Mouse (Mus musculus) ES-Bruce4 (cell line): ENCODE measurements at regions not wholly inside any gene's neighbourhood (a gene's known extent, or its start where the extent isn't known, plus 50 kb on each side); places are given as distances from the start of the nearest gene placed in this dataset.

Experiments used
- H3K27ac ChIP-seq: 2 replicates; pipeline ENCODE4 v1.5.1; 2012; ENCODE audit warnings: low read length, inconsistent platforms; ENCODE audit not compliant: insufficient read depth
- H3K27me3 ChIP-seq: 2 replicates; pipeline ENCODE4 v1.6.1; 2012; ENCODE audit warnings: mild to moderate bottlenecking, low read length, inconsistent platforms; ENCODE audit not compliant: control insufficient read depth, poor library complexity, insufficient read depth, severe bottlenecking
- H3K36me3 ChIP-seq: 2 replicates; pipeline ENCODE4 v1.6.1; 2012; ENCODE audit warnings: inconsistent platforms, mild to moderate bottlenecking, low read length, moderate library complexity; ENCODE audit not compliant: control insufficient read depth, poor library complexity, insufficient read depth, severe bottlenecking
- H3K4me1 ChIP-seq: one replicate; pipeline ENCODE4 v1.8.1; 2011; ENCODE audit warnings: low read length; ENCODE audit not compliant: control insufficient read depth, insufficient read depth
- H3K4me3 ChIP-seq: 2 replicates; pipeline ENCODE4 v1.5.1; 2011; ENCODE audit warnings: low read depth, mild to moderate bottlenecking, low read length
- H3K9ac ChIP-seq: 2 replicates; pipeline ENCODE4 v1.6.1; 2012; ENCODE audit warnings: low read depth, mild to moderate bottlenecking, inconsistent platforms; ENCODE audit not compliant: poor library complexity, severe bottlenecking
- H3K9me3 ChIP-seq: replicated peaks from 2 replicates; pipeline ENCODE4 v1.6.1; 2012; ENCODE audit warnings: mild to moderate bottlenecking, low read length, inconsistent platforms; ENCODE audit not compliant: control insufficient read depth, poor library complexity, insufficient read depth, severe bottlenecking
- CTCF ChIP-seq: IDR thresholded peaks from one replicate; pipeline ENCODE4 v1.8.1; 2011; ENCODE audit warnings: low read depth, low read length
- EP300 ChIP-seq: IDR thresholded peaks from 2 replicates; pipeline ENCODE4 v1.6.1; 2011; ENCODE audit warnings: low read depth, low read length; ENCODE audit not compliant: insufficient read depth
- POLR2A ChIP-seq: IDR thresholded peaks from one replicate; pipeline ENCODE4 v1.8.1; 2011; ENCODE audit warnings: low read length; ENCODE audit not compliant: insufficient read depth

DNA sequence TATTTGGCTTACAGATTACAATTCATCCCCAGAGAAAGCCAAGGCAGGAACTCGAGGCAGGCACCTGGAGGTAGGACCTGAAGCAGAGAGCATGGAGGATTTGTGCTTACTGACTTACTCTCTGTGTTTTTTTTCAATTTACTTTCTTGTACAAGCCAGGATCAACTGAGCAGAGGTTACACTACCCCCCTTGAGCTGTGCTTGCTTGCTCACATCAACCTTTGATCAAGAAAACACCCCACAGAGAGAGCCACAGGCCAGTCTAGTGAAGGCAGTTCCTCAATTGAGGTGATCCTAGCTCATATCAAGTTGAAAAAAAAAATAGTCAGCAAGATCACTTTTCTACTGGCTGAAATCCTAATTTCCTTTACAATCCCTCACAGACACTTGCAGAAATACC, 170.6 kb downstream of the Rnd3 start:
- Histone ChIP-seq H3K27me3 (peaks cover 3% of the 10 kb centered on the region), H3K27ac (no peak overlapping the region), H3K9me3 (no peaks in the 10 kb centered on the region), H3K4me1 (no peaks in the 10 kb centered on the region), H3K4me3 (no peak overlapping the region), H3K9ac (no peak overlapping the region), H3K36me3 (no peaks in the 10 kb centered on the region)
- no peak for TF ChIP-seq EP300

DNA sequence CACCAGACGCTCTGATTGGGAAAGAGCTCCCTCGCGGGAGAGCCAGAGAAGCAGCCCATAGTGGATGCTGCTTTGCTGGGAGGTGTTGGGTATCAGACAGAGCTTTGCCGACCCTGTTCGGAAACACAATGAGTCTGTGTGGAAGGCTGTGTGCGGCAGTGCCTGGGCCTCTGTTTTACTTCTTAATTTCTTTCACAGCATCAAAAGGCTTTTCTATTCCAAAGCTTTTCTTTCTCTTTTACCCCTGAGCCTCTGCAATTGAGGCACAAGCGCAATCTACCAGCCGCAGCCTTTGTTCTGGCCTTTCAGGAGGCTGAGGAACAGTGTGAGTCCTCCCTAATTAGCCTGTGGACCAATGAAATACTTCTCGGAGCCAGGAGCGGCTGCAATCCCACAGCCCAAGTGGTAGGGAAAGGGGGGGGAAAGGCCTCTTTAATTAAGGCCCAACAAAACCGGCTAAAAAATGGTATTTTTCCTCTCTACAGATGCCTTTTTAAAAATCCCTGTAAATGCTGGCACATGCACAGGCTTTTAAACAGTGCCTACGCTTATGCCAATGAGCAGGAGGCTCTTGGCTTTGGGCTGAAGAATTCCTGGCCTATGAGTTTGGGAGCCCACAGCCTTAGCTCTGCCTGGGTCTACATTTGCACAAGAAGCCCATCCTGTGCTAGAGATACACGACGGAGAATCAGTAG, 177.6 kb downstream of the Rnd3 start:
- Histone ChIP-seq H3K27me3 (no peaks in the 10 kb centered on the region), H3K9ac (no peak overlapping the region), H3K27ac (no peak overlapping the region), H3K4me1 (no peaks in the 10 kb centered on the region), H3K4me3 (no peak overlapping the region), H3K36me3 (no peaks in the 10 kb centered on the region), H3K9me3 (peaks cover 10% of the 10 kb centered on the region)
- TF ChIP-seq CTCF (no peak), POLR2A (no peak), EP300 (no peak)

DNA sequence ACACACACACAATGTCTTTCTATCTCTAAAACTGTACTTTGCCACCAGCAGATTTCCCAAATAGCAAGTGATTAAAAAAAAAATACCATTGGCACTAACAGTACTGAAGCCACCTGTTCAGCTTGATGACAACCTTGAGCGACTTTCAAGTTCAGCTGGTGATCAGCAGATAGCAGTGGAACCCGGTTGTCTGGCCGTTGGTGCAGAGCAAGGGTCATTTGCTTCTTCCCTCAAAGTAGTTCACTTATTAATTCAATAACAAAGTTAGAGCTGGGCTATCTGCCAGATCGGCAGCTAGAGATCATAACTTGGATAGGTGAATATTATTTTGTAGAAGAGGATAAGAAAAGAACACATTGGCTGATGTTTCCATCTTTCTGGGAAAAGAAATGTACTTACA, 180.5 kb downstream of the Rnd3 start:
- TF ChIP-seq POLR2A = no peak
- TF ChIP-seq EP300 = no peak
- TF ChIP-seq CTCF = no peak
- Histone ChIP-seq H3K27ac (no peak overlapping the region), H3K9ac (no peak overlapping the region), H3K36me3 (no peaks in the 10 kb centered on the region), H3K9me3 (peaks cover 10% of the 10 kb centered on the region), H3K4me1 (no peaks in the 10 kb centered on the region), H3K4me3 (no peak overlapping the region), H3K27me3 (no peaks in the 10 kb centered on the region)

DNA sequence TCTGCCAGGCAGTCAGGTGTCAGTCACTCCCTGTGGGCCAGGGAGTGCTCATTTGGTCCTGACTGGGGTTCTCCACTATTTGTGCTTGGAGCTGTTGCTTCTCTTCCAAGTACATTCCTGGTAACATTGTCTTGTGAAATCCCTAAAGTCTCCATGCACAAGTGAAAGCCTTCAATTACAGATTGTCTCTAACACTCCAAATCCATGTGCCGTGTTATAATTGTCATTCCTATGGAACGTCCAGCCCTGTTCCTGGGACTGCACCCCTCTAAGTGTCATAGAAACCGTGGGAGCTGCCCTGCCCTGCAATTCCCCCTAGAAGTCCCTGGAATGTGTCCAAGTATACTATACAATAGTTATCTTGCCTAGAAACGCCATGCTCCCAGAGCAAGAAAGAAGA, 181.1 kb downstream of the Rnd3 start:
- Histone ChIP-seq H3K27ac (no peak overlapping the region), H3K36me3 (no peaks in the 10 kb centered on the region), H3K9ac (no peak overlapping the region), H3K27me3 (no peaks in the 10 kb centered on the region), H3K9me3 (peaks cover 10% of the 10 kb centered on the region), H3K4me3 (no peak overlapping the region), H3K4me1 (no peaks in the 10 kb centered on the region)
- TF ChIP-seq CTCF = no peak
- TF ChIP-seq POLR2A = no peak
- TF ChIP-seq EP300 = no peak

DNA sequence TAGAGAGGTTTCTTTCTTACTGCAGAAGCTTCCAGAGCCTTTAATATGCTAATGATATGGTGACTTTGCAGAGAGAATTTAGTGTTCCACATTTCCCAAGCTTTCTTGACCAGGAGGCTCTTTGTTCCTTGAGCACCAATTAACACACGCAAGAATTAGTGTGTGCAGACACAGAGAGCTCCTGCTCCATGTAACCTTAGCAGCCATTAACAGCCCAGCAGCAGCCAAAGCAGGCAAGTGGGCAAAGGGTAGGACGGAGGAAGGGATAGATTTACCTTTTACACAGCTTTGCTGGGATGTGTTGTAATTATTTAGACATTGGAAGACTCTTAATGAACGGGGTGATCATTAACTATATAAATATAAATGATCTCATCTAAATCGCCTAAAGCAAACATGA, 181.8 kb downstream of the Rnd3 start:
- H3K9ac ChIP-seq = no peak overlapping the region
- no peaks in the 10 kb centered on the region for H3K36me3 ChIP-seq
- H3K9me3 ChIP-seq = peaks cover 10% of the 10 kb centered on the region
- H3K4me1 ChIP-seq = no peaks in the 10 kb centered on the region
- TF ChIP-seq EP300 = no peak
- no peak for TF ChIP-seq POLR2A
- no peak overlapping the region for H3K27ac ChIP-seq
- no peak overlapping the region for H3K4me3 ChIP-seq
- no peaks in the 10 kb centered on the region for H3K27me3 ChIP-seq

DNA sequence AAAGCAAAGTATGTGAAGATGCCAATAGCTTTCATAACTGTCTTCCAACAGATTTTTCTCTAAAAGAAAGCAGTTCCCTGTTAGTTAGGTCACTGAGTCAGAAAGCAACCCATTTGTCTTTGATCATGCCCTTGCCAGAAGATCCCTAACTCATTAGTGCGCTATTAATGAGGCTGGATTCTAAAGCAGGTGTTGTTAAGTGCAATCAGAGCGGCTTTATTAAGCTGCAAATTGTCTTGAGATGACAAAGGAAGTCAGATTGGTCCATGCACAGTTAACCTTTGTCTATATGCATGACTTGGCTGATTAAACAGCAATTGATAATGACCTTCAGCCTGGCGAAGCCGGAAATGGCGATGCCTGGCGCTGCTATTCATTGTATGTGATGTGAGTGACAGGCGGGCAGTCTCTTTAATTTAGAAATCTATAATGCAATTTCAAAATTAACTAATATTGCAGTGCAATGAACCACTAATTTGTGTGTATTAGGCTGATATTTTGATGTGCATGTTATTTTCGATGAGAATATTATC, 183.4 kb downstream of the Rnd3 start:
- Histone ChIP-seq H3K4me1 (no peaks in the 10 kb centered on the region), H3K27ac (no peak overlapping the region), H3K9ac (no peak overlapping the region), H3K4me3 (no peak overlapping the region), H3K9me3 (peaks cover 10% of the 10 kb centered on the region), H3K27me3 (no peaks in the 10 kb centered on the region; the same call in 1 of the 2 replicates), H3K36me3 (no peaks in the 10 kb centered on the region)
- TF ChIP-seq POLR2A (no peak), EP300 (no peak), CTCF (no peak)
